Mouse (Mus musculus): ENCODE data around the gene Ubap2l. TPM values are rescaled to one million over a fixed set of nuclear protein-coding genes. Genes with fewer than 3 reads are reported as not detected.
A peak's percentile ranks its signal among the peaks of the same experiment; 100 is the strongest.

Ubap2l gene
- polyA plus RNA-seq, 1 experiment from 2014 or later, result 57.4 TPM

DNA sequence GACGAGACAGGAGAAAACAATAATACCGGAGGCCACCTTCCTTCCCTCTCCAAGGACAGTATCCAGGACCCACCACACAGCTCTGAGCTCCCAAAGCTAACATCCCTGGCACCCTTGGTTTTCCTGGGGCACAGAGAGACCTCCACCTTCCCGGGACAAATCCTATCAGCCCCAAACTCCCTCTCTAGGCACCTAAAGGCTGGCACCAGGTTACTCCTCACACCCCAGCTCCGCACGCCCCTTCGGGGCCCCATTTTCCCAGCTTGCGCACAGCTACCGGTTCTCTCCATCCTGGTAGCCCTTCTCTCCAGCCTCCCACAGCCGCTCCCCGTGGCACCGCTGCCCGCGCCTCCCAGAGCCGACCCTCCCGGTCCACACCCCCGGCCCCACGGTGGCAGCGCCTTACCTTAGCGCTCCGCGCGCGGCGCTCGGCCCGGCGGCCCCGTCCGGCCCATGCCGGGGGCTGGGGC, 89.6 kb downstream of the Ubap2l start:
- H3K27me3 ChIP-seq (ENCODE audit: insufficient read depth, low read length), result peaks cover 11% of the 10 kb centered on the region; the same call in 1 of the 2 replicates
- no peak for ATAC-seq

DNA sequence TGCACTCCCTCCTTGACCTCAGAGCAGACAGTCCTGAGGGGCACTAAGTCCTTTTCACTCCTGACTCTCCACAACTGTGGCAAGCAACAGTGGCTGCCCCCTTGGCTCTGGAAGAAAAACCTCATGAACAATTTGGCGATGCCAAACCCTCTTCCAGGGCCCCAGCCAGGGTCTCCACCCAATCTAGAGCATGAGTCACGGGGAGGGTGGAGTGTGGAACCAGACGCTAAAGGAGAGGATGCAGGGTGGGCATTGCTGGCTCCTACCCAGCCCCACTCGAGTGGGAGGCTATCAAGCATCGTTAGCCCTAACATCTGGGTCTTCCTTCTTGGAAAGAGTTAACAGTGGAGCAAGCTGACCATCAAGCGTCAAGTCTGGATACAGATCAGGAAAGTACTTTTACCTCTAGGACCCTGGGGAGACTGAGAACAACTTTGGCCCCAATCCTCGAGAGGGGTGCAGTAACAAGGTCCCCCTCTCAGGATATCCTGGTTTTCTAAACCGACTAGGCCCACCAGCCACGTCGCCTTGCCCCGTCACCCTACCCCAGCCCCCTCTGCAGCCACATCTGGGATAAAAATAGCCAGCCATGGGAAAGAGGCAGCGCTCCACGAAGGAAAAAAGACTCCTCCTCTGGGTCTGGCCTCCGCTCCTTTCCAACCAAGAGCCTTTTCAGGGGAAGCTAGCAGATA, 90.2 kb downstream of the Ubap2l start:
- no peak for ATAC-seq
- H3K27ac ChIP-seq (ENCODE audit: low read depth), result peak overlapping the region; percentile 68
- peak overlapping the region; percentile 69 for H3K4me3 ChIP-seq (ENCODE audit: low read depth, low read length)
- peak overlapping the region; percentile 88 for H3K4me2 ChIP-seq (ENCODE audit: low read depth, low read length)
- H3K27me3 ChIP-seq (ENCODE audit: insufficient read depth, low read length), result peaks cover 11% of the 10 kb centered on the region; the same call in 1 of the 2 replicates
- TF ChIP-seq EP300 (IDR thresholded peaks at IDR 0.05; ENCODE audit: low read depth), result no peak
- TF ChIP-seq CTCF (IDR thresholded peaks at IDR 0.05; ENCODE audit: low read depth), result no peak
- peaks cover 15% of the 10 kb centered on the region for H3K4me1 ChIP-seq (ENCODE audit: insufficient read depth)
- 10% methylated on average over 14 of the region's 14 CpGs for WGBS (ENCODE audit: insufficient replicate concordance)
- H3K9ac ChIP-seq (replicated peaks), result peak overlapping the region; percentile 68
- no peak for DNase-seq
- H3K9me3 ChIP-seq (ENCODE audit: low read length), result no peaks in the 10 kb centered on the region
- peaks cover 2% of the 10 kb centered on the region; the same call in 1 of the 2 replicates for H3K36me3 ChIP-seq (replicated peaks; ENCODE audit: insufficient read depth, low read length)

More for the DNA sequence above, 89.6 kb downstream of the Ubap2l start:
- peak overlapping the region; percentile 88 for H3K4me2 ChIP-seq (ENCODE audit: low read depth, low read length)
- no peaks in the 10 kb centered on the region for H3K9me3 ChIP-seq (ENCODE audit: low read length)
- H3K4me1 ChIP-seq (ENCODE audit: insufficient read depth), result peaks cover 15% of the 10 kb centered on the region
- 2% methylated on average over 30 of the region's 30 CpGs for WGBS (ENCODE audit: insufficient replicate concordance)
- H3K9ac ChIP-seq (replicated peaks), result peak overlapping the region; percentile 68
- peak overlapping the region; percentile 68 for H3K27ac ChIP-seq (ENCODE audit: low read depth)
- H3K4me3 ChIP-seq (ENCODE audit: low read depth, low read length), result peak overlapping the region; percentile 69
- DNase-seq, result no peak
- no peak for TF ChIP-seq CTCF (IDR thresholded peaks at IDR 0.05; ENCODE audit: low read depth)
- no peak for TF ChIP-seq EP300 (IDR thresholded peaks at IDR 0.05; ENCODE audit: low read depth)
- peaks cover 2% of the 10 kb centered on the region; the same call in 1 of the 2 replicates for H3K36me3 ChIP-seq (replicated peaks; ENCODE audit: insufficient read depth, low read length)

DNA sequence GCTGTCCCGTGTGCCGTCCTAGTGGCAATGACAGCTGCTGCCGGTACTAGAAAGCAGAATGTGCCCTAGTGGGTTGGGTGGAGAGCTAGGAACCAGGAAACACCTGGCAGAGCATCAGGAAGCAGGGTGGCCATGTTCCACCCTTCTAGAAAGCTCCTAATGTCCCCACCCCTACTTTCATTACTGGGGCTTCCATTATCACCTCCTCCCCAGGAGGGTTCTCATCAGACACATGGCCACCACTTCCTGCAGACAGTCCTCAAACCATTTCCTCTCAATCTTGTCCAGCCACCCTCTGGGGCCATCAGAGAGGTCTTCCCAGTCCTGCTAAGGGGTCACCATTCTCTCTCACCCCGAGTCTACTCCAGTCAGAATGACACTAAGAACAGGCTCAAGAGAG, 91.0 kb downstream of the Ubap2l start:
- Histone ChIP-seq H3K9ac (replicated peaks) (no peak overlapping the region), H3K27ac (ENCODE audit: low read depth) (no peak overlapping the region), H3K27me3 (ENCODE audit: insufficient read depth, low read length) (peaks cover 11% of the 10 kb centered on the region; the same call in 1 of the 2 replicates), H3K4me3 (ENCODE audit: low read depth, low read length) (0 out of 2 replicates have a peak overlapping the region, but pooled peaks have one; percentile 52), H3K4me2 (ENCODE audit: low read depth, low read length) (peak overlapping the region; percentile 88), H3K4me1 (ENCODE audit: insufficient read depth) (peaks cover 15% of the 10 kb centered on the region), H3K36me3 (replicated peaks; ENCODE audit: insufficient read depth, low read length) (peaks cover 2% of the 10 kb centered on the region), H3K9me3 (ENCODE audit: low read length) (no peaks in the 10 kb centered on the region)
- DNase-seq (no peak), ATAC-seq (no peak)
- 27% methylated on average over 4 of the region's 4 CpGs for WGBS (ENCODE audit: insufficient replicate concordance)
- no peak for TF ChIP-seq CTCF (IDR thresholded peaks at IDR 0.05; ENCODE audit: low read depth)
- TF ChIP-seq EP300 (IDR thresholded peaks at IDR 0.05; ENCODE audit: low read depth), result no peak

DNA sequence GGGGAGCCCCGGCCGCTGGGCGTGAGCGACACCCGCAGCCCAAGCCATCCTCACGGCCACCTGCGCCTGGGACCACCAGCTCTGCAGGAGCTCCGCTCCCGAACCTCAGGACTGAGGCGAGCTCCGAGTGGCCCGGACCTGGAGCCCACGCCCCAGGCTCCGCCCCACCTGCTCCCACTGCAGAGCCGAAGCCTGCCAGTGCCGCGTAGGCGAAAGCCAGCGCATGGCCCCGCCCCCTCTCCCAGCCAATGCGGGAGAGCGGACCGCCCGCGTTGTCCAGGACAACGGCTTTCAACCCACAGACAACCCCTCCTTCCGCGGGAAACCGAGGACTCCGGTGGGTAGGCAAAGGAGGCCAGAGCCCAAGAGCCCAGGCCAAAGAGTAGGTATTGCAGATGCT, 92.0 kb downstream of the Ubap2l start:
- H3K4me2 ChIP-seq (ENCODE audit: low read depth, low read length), result peak overlapping the region; percentile 88
- peaks cover 7% of the 10 kb centered on the region for H3K36me3 ChIP-seq (replicated peaks; ENCODE audit: insufficient read depth, low read length)
- H3K4me3 ChIP-seq (ENCODE audit: low read depth, low read length), result peak overlapping the region; percentile 52
- H3K9me3 ChIP-seq (ENCODE audit: low read length), result no peaks in the 10 kb centered on the region
- TF ChIP-seq CTCF (IDR thresholded peaks at IDR 0.05; ENCODE audit: low read depth), result no peak
- no peak for TF ChIP-seq EP300 (IDR thresholded peaks at IDR 0.05; ENCODE audit: low read depth)
- peak overlapping the region; percentile 73 for H3K9ac ChIP-seq (replicated peaks)
- ATAC-seq, result peak; percentile 88
- peak; percentile 88 for DNase-seq
- H3K27me3 ChIP-seq (ENCODE audit: insufficient read depth, low read length), result peaks cover 11% of the 10 kb centered on the region; the same call in 1 of the 2 replicates
- no peak overlapping the region for H3K27ac ChIP-seq (ENCODE audit: low read depth)
- H3K4me1 ChIP-seq (ENCODE audit: insufficient read depth), result peaks cover 15% of the 10 kb centered on the region
- WGBS (ENCODE audit: insufficient replicate concordance), result 1% methylated on average over 29 of the region's 30 CpGs

DNA sequence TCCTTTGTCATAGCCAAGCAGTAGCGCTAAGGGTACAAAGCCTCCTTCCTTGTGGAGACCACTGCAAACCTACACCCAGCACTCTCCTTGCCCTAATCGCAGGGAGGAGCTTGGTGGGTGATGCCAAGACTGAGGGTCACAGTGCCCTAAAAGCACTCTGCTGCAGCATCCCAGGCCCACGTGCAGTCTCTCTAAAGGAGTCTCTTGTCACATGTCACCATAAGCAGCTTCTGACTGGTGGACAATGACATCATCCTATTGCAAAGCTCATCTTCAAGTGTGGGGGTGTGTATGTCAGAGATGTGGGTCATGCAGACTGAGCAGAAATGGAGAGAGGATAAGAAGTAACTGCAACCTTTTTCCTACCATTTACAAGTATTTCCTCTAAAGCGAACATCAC, 93.0 kb downstream of the Ubap2l start:
- 78% methylated on average over 4 of the region's 4 CpGs for WGBS (ENCODE audit: insufficient replicate concordance)
- Histone ChIP-seq H3K4me2 (ENCODE audit: low read depth, low read length) (no peak overlapping the region), H3K36me3 (replicated peaks; ENCODE audit: insufficient read depth, low read length) (peaks cover 7% of the 10 kb centered on the region), H3K9ac (replicated peaks) (no peak overlapping the region), H3K4me3 (ENCODE audit: low read depth, low read length) (no peak overlapping the region), H3K27me3 (ENCODE audit: insufficient read depth, low read length) (peaks cover 11% of the 10 kb centered on the region; the same call in 1 of the 2 replicates), H3K4me1 (ENCODE audit: insufficient read depth) (peaks cover 15% of the 10 kb centered on the region), H3K9me3 (ENCODE audit: low read length) (no peaks in the 10 kb centered on the region), H3K27ac (ENCODE audit: low read depth) (no peak overlapping the region)
- no peak for TF ChIP-seq EP300 (IDR thresholded peaks at IDR 0.05; ENCODE audit: low read depth)
- no peak for TF ChIP-seq CTCF (IDR thresholded peaks at IDR 0.05; ENCODE audit: low read depth)
- DNase-seq (no peak), ATAC-seq (no peak)

DNA sequence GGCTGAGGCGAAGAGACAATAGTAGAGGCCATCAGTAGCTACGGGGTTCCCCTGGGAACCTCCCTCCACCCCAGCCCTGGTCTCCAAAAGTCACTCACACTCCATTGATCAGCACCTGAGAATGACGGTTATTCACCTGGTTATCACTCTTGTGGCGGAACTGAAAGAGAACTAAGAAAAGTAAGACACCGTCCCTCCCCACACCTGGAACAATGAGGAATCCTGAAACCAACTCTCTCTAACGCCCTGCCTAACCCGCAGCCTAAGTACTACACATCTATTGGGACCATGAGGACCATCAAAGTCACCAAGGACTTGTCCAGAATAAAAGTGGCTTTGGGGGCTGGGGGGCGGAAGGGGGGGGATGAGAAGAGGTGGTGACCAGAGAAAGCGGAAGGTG, 94.5 kb downstream of the Ubap2l start:
- Histone ChIP-seq H3K27me3 (ENCODE audit: insufficient read depth, low read length) (peaks cover 11% of the 10 kb centered on the region; the same call in 1 of the 2 replicates), H3K4me2 (ENCODE audit: low read depth, low read length) (no peak overlapping the region), H3K36me3 (replicated peaks; ENCODE audit: insufficient read depth, low read length) (peaks cover 13% of the 10 kb centered on the region), H3K9ac (replicated peaks) (no peak overlapping the region), H3K4me1 (ENCODE audit: insufficient read depth) (peaks cover 13% of the 10 kb centered on the region), H3K4me3 (ENCODE audit: low read depth, low read length) (no peak overlapping the region), H3K9me3 (ENCODE audit: low read length) (no peaks in the 10 kb centered on the region), H3K27ac (ENCODE audit: low read depth) (no peak overlapping the region)
- WGBS (ENCODE audit: insufficient replicate concordance), result 88% methylated on average over 9 of the region's 9 CpGs
- DNase-seq, result no peak
- ATAC-seq, result no peak
- TF ChIP-seq CTCF (IDR thresholded peaks at IDR 0.05; ENCODE audit: low read depth) (no peak), EP300 (IDR thresholded peaks at IDR 0.05; ENCODE audit: low read depth) (no peak)
